Mouse (Mus musculus): ENCODE data around the gene Zfp120. TPM values are rescaled to one million over a fixed set of nuclear protein-coding genes. Genes with fewer than 3 reads are reported as not detected.
"Not testable (repeated sequence)": the region's sequence is repeated elsewhere in the genome, so short reads cannot be mapped to it uniquely, and the experiment has no call there.

The Zfp120 gene
- 1 to 10 TPM; 5.9 to 6.6 TPM for total RNA-seq (2021)
- long read RNA-seq, experiment 1, full-length matches to known transcripts: 13 of 14 reads
- long read RNA-seq, experiment 1, partial matches to known transcripts: 0 of 14 reads
- long read RNA-seq, experiment 1, other reads (novel, unspliced or antisense): 1 of 14 reads
- long read RNA-seq, experiment 2, full-length matches to known transcripts: 8 of 9 reads
- long read RNA-seq, experiment 2, partial matches to known transcripts: 0 of 9 reads
- long read RNA-seq, experiment 2, other reads (novel, unspliced or antisense): 1 of 9 reads

DNA sequence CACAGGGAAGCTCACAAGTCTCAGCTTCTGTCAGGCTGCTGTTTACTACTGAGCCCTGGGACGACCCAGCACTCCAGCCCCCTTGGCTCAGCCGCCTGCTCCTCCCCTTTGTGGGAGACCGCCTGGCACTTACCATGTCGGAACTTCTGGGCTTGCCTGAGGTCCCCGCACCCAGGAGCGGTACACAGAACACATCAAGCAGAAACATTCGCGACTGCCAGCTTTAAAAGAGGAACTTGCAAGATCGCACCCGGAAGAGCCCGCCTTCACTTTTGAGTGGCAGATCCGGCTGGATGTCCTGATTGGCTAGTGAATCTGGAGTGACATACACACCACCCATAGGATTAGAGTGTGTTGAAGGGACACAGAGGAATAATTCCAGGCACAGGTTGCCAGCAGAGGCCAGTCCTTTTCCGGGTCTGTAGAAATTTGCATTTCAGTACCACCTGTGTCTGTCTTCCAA is at the start of gene Zfp120:
TSS of gene Zfp120 (minus strand) at position 274 of the 463 bp plus-strand sequence.
- peak; percentile 88 for DNase-seq (ENCODE audit: low spot score)

DNA sequence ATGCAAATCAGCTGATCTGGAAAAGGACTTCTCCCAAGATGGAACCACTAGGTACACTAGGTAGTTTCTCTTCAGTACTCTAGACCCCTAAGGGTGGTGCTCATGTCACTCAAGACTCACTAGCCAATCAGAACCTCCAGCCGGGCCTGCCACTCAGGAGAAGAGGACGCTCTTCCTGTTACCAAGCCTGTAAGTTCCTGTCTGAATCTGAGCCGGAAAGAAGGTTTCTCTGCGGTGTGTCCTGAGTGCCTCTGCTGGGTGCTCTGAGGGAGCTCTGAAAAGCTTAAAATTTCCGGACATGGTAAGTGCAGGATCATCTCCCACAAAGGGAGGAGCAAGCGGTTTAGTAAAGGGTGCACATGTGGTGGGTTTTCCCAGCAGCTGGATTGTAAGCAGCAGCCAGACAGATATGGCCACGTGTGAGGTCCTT is 45.1 kb upstream of the Zfp120 start, which contains the start of gene Gm14139:
TSS of gene Gm14139 (plus strand) at position 186 of the 430 bp plus-strand sequence.
- DNase-seq (ENCODE audit: low spot score): not testable (repeated sequence)

DNA sequence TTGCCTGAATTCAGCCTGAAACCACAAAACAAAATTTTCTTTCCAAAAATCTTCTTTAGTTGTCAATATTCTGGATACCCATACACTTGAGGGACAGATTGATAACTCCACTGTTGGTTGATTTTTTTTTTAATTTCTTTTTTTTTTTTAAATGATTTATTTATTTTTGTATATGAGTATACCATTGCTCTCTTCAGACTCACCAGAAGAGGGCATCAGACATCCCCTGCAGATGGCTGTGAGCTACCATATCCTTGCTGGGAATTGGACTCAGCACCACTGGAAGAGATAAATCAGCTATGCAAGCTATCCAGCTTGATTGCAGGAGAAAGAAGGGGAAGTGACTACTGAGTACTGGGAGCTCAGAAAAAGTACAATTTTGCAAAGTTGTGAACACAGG is 44.5 kb upstream of the Zfp120 start:
- not testable (repeated sequence) for DNase-seq (ENCODE audit: low spot score)

DNA sequence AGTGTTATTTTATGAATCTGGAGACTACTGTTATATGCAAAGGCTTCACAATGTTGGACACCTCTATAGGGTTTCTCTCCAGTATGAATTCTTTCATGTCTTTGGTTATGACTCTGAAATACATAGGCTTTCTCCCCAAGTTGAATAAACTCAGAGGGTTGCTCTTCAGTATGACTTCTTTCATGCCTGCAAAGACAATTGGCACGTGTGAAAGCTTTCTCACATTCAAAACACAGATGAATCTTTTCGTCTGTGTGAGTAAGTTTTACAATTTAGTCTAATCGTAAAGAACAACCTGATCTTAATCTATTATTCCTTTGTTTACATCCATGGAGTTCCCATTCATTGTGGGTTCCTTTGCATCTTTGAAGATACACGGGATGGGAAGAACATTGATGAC is 43.1 kb upstream of the Zfp120 start, which contains the start of gene Gm10770:
TSS of gene Gm10770 (minus strand) at position 101 of the 400 bp plus-strand sequence.
- not testable (repeated sequence) for DNase-seq (ENCODE audit: low spot score)

DNA sequence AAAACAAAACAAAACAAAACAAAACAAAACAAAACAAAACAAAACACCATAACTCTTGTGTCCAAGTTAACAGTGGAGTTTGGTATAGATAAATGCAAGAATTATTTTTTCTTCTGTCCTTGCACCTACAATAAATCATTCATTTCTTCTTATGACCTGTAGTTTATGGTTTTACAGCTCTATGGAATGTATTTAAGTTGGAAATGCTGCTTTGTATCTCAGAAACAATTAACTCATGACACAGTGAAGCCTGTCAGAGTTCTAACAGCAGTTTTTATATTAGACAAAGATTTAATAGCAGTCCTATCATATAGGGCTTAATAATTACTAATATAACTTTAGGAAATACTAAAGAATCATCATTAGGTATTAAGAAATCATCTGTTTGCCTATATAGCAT is 37.3 kb upstream of the Zfp120 start:
- DNase-seq (ENCODE audit: low spot score): no peak

DNA sequence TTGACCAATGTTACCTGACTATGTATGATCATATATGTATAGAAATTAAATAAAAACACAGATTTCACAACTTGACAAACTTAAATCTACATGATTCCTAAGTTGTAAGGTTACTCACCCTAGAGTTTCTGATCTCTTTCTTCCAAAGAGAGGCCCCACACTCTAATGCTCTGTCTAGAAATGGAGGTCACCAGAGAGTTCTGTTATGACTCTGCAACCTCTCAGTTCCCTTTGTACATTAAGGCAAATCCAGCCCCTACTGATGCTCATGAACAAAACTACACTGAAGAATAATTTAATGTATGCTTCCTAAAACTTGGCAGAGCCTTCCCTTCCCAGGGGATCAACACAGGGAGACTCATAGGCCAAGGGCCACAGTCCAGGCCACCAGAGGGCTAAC is 30.2 kb upstream of the Zfp120 start:
- no peak for DNase-seq (ENCODE audit: low spot score)

DNA sequence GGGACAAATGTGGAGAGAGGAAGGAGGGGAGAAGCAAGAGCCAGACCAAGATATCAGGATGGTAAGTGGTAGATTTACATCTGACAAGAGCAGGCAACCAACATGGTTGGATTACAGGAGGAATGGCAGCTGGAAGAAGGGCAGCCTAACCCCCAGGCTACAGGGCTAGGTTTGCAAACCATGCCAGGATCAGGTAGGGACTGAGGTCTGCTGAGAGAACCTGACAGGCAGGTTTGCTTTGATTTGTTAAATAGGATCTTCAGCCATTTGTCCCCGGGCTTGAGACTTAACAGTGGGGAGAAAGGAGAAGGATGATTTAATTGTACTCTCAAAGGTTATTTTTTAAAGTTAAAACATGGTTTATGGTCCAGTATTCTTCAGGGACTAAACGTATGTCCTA is 3.7 kb downstream of the Zfp120 start:
- no peak for DNase-seq (ENCODE audit: low spot score)

DNA sequence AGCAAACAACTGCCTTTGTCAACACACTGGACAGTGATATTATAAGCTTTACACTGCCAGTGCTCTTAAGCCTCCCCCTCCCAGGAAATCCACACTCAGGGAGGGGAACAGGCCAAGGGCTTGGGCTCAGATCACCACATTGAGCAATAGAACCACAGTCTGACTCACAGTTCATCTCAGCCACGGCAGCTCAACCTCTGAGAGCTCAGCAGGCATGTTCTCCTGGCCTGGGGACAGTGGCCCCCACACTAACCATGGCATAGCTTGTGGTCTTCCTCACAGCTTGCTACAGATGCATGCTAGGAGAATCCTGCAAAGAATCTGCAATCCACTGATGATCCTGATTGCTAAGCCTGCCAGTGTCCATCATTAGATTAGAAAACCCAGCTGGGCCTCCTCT is 4.5 kb downstream of the Zfp120 start:
- not testable (repeated sequence) for DNase-seq (ENCODE audit: low spot score)

DNA sequence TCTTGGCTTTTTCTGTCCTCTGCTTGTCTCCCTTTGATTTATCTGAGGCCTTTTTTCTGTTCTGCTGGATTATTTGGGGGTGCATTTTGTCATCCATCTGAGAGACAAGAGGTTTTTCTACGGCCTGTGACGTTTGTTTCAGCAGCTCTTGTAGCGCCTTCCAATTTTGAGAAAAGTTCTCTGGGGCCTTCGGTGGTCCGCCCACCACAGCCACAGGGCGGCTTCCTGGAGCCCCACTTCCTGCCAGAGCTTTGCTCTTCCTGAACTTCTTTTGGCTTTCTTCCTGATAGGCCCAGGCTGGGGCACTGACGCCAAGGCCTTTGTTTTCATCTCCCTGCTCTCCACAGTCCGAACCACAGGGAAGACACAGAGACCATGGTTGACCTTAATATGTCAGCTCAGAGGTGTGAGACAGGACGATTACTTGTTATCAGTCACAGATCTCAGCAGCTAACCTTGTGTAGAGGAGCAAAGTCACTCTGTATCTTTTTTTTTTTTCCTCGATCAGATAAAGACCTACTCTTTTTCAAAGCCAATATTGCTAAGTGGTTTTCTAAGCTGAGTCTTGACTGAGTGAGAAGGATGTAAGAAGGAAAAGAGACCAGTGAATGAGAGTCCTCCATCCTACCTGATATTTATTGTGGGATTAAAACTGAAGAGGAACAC is 25.1 kb downstream of the Zfp120 start:
- DNase-seq (ENCODE audit: low spot score): no peak

DNA sequence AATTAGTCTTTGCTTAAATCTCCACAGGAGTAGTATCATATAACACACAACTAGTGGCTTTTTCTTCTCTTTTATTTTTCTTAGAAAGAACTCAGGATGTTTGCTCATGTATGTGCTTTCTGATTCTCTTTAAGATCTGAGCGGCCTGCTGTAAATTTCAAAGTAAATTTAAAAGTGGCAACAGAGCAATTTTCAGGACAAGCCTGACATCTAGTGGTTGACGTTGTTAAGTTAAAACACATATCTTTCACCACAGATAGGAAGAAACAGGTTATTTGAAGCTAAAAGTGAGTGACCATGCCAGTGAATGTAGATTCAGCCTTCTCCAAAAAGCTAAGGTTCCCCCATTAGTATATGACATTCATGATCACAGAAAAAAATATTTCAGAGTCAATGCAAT is 36.9 kb downstream of the Zfp120 start:
- peak; percentile 1 for DNase-seq (ENCODE audit: low spot score)

Other genes with a start within 250 kb of the Zfp120 start
- not detected for gene Gm10770, start 43.0 kb upstream of the Zfp120 start, total RNA-seq (2021)
- gene Gm14139, start 45.0 kb upstream of the Zfp120 start, total RNA-seq (2021): not detected
- 1 to 10 TPM; 1.5 to 2.1 TPM for gene Zfp937, start 81.4 kb upstream of the Zfp120 start, total RNA-seq (2021)
- 1 to 10 TPM; 1.9 to 2.4 TPM for gene Gm21994, start 118.9 kb upstream of the Zfp120 start, total RNA-seq (2021)
- gene Gm14124, start 120.8 kb upstream of the Zfp120 start, total RNA-seq (2021): not detected
- 1 to 10 TPM in 1 of 2 experiments, not detected in 1; 2.1 TPM for gene Gm10130, start 187.0 kb upstream of the Zfp120 start, total RNA-seq (2021)
- under 1 TPM; 0.55 to 0.95 TPM for gene 3300002I08Rik, start 226.1 kb upstream of the Zfp120 start, total RNA-seq (2021)

Measured in gastrocnemius, adult 18-20 months (tissue).